Mouse (Mus musculus): ENCODE measurements at regions not wholly inside any gene's neighbourhood (a gene's known extent, or its start where the extent isn't known, plus 50 kb on each side); places are given as distances from the start of the nearest gene placed in this dataset.

- DNase-seq (ENCODE audit: low spot score in 2 of 2): no peak
Observed at GRCm38 (mm10) chr4:31880213-31880612, 83.7 kb upstream of the Map3k7 start.

DNA sequence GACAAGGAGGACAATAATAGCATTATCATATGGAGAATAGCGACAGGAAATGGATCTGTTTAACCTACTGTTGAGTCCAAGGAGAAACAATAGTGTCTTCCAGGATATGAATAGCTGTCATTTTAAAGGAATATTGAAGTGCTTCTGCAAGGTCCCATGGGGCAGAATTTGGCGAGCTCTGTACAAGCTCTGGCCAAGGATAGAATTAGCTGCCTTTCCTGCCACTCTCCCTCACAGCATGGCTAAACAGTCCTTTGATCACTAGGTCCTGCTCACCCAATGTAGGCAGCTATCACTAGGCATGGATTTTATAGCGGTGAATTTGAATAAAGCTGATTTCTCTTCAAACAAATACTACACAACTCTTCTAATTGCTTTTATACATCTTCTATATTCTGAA is 74.2 kb upstream of the Map3k7 start:
- no peak for DNase-seq (ENCODE audit: low spot score in 2 of 2)

GRCm38 (mm10) chr4:31909086-31909673 is 54.7 kb upstream of the Map3k7 start:
- DNase-seq (ENCODE audit: low spot score in 2 of 2): no peak
